Mouse (Mus musculus): ENCODE data around the gene 4931428F04Rik. TPM values are rescaled to one million over a fixed set of nuclear protein-coding genes. Genes with fewer than 3 reads are reported as not detected.
A peak's percentile ranks its signal among the peaks of the same experiment; 100 is the strongest.

The 4931428F04Rik gene
- total RNA-seq (2021) = under 1 TPM; 0.70 to 0.97 TPM

DNA sequence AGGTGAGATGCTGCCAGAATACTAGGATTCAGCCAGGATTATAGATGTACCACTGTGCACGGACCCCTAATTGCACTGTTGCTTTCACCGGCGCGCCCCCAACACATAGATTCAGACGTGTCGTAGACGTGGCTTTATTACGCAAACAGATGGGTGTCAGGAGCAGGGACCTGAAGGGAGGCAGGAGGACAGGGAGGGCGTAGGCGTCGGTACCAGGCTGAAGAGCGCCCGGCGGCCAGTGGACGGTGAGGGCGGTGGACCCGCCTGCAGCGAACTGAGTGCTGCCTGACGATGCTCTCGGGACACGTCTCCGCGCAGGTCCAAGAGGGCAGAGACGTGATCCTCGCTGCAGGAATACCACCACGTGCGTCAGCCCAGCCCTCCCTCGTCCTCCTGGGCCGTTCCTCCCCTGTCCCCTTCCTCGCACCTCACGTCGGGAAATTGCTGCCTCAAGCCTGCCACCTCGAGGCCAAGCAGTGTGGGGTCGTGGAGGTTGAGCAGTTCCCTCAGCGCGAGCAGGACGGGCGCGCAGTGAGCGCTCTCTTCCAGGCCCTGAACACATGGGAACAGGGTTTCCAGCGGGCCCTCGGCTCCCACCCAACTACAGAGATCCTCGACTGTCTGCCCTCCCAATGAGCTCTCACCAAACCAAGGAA, at the start of gene 4931428F04Rik:
Gene 4931428F04Rik, minus strand, starts transcription at position 60 of the 656 bp plus-strand sequence.
- no peak for DNase-seq
- intact Hi-C loops (cut with DNase I) = loop anchor here (2.0 kb wide), 1 partner anchor 25 kb away; the partner anchor contains the start of genes Fbxl8 and Tradd

DNA sequence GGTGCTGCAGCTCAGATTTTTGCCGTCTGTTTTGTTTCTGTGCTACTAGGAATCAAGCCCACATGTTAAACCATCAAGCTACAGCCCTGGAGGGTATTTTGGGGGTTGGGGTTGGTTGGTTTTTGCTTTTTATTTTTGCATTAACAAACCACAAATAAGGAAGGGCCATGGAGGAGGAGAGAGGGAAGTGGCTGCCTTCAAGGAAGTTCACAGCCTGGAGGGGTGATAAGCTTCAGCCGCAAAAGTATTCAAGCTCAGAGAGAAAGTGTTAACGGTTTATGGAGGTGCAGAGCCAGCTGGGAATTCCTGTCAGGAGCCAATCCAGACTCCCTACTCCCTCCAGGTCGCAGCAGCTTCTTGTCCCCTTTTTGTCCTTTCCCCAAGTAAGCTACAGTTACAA, 49.3 kb upstream of the 4931428F04Rik start:
- intact Hi-C loops (cut with DNase I) = no loop called here
- no peak for DNase-seq

DNA sequence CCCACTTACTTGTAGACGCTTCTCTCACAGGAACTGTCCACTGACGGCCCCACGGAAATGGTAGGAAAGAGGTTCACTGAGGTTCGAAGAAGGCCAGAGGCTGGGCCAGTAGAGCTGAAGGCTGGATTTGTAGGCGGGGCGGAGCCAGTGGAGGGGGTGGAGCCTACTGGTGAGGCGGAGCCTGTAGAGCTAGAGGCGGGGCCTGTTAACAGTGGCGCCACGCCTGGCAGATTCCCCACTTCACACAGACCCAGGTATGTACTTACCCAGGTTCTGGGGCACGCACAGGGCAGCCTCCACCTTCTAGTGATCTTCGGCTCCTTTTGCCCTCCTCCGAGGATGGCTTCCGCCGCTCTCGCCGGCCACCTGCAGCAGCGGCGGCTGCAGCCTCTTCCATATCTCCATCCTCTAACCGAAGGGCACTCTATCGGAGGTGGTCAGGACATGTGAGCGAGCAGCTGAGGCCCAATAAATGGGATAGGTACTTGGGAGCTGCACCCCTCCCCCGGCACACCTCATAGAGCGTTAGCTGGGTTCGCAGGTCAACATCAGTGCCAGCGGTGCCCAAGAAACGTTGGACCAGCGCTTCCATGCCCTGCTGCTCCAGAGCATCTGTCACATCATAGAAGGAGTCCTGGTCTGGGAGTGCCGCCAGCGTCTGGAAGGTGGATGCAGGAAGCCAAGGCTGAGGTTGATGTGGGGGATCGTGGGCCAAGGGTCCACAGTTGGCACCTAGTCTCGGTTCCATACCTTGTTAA, 46.9 kb upstream of the 4931428F04Rik start:
- intact Hi-C loops (cut with DNase I) = no loop called here
- no peak for DNase-seq

DNA sequence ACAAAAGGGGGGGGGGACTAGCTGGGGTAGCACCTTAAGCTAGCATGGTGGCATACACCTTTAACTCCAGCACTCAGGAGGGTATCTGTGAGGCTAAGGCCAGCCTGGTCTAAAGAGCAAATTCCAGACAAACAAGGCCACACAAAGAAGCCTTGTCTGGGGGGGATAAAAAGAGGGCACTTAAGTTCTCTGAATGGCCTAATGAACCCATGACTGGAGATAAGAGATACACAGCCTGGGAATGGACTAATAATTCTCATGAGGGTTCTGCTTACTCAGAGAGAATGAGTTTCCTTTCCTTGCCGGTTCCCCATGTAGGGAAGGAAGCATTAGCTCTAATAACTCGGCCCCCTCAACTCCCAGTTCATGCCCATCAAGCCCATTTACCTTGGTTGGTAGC, 42.9 kb upstream of the 4931428F04Rik start:
- DNase-seq = no peak
- intact Hi-C loops (cut with DNase I) = no loop called here

DNA sequence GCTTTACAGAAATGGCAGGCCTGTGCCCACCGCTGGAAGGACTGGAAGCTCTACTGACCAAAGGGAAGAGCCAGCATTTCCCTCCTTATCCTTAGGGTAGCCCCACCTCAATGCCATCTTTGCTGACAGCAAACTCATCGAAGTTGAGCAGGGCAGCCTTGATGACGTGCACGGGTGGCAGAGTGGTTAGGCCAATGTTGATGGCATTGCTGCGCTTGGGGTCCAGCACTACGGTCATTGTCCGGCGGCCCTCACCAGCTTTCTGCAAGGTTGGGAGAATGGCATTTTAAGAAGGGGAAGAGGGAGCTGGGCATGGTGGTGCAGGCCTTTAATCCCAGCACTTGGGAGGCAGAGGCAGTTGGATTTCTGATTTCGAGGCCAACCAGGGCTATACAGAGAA, 42.3 kb upstream of the 4931428F04Rik start:
- no peak for DNase-seq
- intact Hi-C loops (cut with DNase I) = no loop called here

DNA sequence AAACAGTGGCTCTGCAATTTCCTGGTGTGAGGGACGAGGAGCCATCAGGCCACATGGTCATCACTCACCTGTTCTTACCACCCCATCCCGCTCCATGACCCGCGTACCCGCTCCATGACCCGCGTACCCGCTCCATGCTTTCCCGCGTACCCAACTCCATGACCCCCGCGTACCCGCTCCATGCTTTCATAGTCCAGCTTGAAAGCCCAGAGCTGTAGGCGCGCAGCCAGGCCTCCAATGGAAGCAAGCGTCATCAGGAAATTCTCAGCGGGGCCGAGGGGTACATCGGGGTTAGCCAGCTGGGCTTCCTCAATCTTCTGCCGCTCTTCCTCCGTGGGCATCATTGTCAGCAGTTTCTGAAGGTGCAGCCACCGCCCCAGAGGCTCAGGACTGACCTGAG, 41.8 kb upstream of the 4931428F04Rik start:
- no peak for DNase-seq
- intact Hi-C loops (cut with DNase I) = no loop called here

DNA sequence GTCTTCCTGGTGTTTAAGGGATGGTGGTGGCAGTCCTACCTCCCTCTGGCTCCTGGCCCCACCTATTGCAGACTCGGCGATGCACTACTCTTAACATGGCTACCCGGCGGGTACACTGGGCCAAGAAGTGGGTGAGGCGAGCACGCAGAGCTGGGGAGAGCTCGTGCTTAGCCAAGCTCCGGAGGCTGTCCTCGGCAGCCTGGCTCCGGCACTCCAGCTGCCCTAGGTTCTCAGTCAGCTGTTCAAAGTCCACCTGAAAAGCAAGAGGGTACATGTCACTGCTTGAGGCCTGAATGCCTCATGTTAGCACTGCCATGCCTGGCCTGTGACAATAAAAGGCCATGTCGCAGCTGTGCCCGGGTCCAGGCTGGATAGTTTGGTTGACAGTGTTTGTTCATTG, 40.7 kb upstream of the 4931428F04Rik start:
- DNase-seq = no peak
- intact Hi-C loops (cut with DNase I) = no loop called here

DNA sequence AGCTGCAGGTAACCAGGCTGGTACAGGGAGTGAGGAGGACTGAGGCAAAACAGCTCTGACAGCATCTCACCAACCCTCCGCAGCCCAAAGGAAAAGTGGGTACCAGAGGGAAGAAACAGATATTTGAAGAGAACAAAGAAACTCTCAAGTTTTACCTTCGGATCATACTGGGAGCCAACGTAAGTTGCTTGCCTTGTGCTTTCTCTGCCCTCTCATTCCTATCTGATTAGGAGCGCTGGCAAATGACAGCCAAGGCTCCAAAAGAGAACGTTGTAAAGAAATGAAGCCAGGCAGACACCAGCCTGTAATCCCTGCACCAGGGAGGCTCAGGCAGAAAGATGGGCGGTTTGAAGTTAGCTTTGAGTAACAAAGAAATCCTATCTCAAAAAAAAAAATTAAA, 37.3 kb upstream of the 4931428F04Rik start:
- intact Hi-C loops (cut with DNase I) = loop anchor here (1.0 to 2.0 kb wide), 3 partner anchors 13 to 29 kb away; partner anchors contain the start of gene Fhod1
- no peak for DNase-seq

DNA sequence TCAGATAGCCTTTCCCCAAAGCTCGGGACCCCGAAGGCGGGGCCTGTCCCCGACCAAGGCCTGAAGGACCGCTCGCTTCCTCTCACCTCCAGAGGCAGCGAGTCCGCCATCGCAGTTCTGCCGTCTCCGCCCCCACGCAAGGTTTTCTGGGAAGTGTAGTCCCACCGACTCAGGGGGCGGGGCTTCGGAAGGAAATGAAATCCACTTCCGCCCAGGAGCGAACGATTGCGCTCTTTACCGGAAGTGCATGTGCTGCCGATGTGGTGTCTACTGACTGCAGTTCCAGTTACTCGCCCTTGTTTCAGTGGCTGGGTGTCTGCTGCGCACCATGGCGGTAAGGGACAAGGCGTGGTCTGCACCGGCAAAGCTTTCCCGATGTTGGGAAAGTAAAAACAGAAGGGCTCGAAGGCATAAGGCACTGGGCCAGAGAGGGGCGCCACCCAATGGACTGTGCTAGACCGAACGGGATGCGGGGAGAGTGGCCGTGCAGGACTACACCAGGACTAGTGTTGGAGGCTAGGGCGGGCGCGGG, 36.5 kb upstream of the 4931428F04Rik start, which contains the start of the genes Lrrc29 and Tmem208:
Gene Lrrc29, minus strand, starts transcription at position 138 of the 532 bp plus-strand sequence.
Gene Tmem208, plus strand, starts transcription at position 214 of the 532 bp plus-strand sequence.
- intact Hi-C loops (cut with DNase I) = loop anchor here (1.0 to 2.0 kb wide), 2 partner anchors 21 to 28 kb away; partner anchors contain the start of gene Fhod1
- peak; percentile 96 to 97 for DNase-seq

DNA sequence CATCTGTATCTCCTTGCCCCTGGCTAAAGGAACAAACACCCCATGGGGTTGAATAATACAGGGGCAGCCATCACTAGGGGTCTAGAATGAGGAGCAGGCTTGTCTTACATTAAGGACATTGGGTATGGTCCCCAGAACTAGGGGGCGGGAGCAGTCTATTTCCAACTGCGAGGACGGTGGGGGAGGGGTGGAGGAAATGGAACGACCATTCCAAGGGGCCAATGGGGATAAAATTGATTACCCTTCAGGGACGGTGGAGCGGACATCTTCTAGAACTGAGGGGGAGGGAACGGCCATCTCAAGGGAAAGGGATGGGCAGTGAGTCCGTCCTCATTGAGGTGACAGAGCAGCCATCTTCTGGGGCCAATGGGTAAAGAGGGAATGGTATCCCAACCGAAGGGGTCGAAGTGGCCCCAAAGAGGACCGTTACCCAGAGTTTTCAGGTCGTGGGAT, 36.0 kb upstream of the 4931428F04Rik start:
- intact Hi-C loops (cut with DNase I) = loop anchor here (1.0 to 2.0 kb wide), 3 partner anchors 21 to 27 kb away; partner anchors contain the start of genes Elmo3 and Fhod1
- no peak for DNase-seq

DNA sequence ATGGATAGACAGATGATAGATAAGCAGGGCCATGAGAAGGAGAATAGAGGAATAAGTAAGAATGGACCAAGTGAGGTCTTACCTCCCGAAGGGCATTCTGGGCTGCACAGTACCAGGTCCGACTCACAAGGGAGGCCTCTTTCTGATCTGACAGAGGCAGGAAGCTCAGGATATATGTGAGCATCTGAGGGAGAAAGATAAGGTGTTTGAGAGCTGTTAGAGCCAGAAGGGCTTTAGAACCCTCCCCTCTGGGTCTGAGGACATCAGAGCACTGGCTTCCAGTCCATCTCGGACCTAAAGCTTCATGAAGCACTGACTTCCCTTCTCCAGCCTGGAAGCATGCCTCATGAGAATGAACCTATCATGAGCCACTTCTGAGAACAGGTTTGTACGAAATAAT, 33.5 kb upstream of the 4931428F04Rik start:
- DNase-seq = no peak

DNA sequence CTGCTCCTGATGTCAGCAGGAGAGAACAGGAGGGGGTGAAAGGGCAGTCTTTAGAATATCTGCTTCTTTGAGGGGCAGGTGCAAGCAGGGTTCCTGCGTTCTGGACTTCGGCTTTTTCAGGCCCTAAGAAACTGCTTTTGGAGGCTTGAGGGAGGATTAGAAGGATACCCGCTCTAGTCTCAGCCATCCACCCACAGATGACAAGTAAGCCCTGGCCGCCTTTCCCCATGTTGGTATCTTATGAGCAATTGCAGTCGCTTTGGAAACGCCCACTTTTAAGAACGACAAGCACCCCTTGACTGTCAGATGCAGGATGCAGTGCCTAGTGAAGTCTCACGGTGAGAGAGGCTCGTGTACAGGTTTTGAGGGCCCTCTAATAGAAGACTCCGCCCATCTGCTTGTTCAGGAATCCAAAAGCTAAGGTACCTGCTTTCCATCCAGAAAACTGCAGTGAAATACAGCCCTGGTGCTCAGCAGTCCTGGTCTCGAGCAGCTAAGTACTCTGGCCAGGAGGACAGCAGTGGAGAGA, 29.1 kb upstream of the 4931428F04Rik start:
- DNase-seq = no peak
- intact Hi-C loops (cut with DNase I) = no loop called here

More for the DNA sequence above, 33.5 kb upstream of the 4931428F04Rik start:
- intact Hi-C loops (cut with DNase I) = no loop called here

DNA sequence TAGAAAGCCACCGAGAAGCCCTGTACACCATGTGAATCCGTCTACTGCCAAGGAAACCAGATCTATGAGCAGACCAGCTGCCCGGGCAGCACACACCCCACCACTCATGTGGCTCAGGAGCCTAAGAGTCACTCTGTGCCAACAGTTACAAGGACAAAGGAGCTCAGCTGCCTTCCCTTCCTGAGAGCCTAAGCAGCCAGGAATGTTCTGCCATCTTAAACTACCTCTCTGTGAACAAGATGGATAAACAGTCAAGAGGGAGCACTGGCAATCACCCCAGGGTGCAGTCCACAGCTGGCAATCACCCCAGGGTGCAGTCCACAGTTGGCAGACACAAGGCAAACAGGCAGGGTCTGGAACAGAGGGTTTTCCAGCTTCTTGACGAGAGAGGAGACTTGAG, 28.3 kb upstream of the 4931428F04Rik start:
- intact Hi-C loops (cut with DNase I) = no loop called here
- no peak for DNase-seq

DNA sequence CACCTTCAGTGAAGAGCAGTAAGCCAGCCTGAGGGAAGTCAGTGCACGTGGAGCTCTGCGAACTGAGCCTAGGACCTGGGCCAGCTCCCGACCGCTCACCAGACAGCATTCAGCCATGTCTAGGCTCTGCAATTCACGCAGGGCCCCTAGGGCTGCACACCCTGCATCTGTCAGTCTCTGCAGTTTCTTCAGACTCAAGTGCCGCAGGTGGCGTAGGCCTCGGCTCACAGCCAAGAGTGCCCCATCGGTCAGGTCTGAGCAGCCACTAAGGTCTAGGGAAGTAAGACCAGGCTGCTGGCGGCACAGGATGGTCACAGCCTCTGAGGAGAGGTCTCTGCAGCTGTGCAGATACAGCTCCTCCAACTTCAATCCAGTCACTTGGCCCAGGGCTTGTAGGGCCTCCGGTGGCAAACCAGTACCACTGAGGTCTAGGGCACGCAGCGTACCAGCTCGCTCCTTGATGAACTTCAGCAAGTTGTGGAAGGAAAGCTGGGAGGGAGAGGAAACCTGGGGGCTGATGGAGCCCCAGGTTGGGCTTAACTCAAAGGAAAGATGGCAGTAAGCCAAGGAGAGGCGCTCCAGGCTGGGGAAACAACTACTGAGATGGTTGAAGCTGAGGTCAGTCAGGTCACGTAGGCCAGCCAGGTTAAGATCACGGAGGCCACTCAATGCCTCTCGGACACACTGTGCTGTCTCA, 25.6 kb upstream of the 4931428F04Rik start:
- intact Hi-C loops (cut with DNase I) = no loop called here
- no peak for DNase-seq

DNA sequence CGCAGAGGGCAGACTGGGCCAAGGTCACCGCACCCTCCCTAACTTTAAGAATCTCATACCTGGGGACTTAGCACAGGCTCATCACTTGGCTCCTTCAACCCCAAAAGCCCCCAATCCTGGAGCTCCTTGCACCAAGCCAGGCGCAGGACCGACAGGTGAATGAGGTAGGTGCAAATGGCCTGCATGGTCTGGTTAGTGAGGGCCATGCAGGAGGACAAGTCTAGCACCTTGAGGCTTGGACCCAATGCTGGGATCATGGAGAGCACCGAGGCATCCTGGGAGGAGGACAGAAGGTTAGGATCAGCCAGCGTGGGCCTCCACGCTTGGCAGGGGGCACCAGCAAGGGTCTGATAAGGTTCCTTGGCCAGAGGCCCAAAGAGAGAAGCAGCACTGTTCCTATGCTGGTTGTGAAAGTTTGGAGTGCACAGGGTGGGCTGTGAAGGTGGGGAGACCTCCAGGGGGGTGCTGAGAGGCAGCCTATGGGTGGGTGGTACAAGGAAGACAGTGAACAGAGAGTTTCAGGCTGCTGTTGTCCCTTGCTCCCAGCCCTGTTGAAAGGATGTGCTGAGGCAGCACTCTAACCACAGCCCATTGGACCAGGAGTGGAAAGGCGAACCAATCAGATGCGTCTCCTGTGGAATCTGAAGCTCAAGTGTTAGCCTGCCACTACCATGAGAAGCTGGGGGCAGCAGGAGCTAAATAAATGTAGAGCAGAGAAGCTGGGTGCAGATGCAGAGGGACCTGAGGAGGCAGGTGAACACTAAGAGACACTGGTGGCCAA, 24.1 kb upstream of the 4931428F04Rik start:
- no peak for DNase-seq

DNA sequence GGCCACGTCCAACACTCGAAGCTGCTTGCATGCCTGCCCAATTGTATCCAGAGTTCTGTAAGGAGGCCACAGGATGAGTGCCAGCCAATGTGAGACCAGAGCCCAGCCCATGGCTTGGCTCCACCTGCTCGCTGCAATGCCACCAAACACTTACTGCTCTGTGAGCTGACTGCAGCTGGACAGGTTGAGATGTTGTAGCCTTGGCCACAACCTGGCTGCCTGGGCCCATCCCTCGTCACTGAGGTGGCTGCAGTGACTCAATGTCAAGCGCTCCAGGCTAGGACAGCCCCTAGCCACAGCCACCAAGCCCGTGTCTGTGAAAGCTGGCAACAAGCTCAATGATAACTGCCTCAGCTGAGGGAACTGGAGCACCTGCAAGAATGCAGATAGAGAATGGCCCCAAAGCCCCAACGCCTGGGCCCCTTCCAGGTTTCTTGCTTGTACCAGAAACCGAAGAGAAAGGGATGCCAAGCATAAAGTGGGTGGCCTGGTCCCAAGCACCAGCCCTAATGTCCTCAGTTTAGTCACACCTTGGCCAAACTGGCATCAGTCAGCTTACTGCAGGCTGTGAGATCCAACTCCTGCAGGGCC, 23.3 kb upstream of the 4931428F04Rik start:
- no peak for DNase-seq
- intact Hi-C loops (cut with DNase I) = no loop called here

More for the DNA sequence above, 24.1 kb upstream of the 4931428F04Rik start:
- intact Hi-C loops (cut with DNase I) = no loop called here

DNA sequence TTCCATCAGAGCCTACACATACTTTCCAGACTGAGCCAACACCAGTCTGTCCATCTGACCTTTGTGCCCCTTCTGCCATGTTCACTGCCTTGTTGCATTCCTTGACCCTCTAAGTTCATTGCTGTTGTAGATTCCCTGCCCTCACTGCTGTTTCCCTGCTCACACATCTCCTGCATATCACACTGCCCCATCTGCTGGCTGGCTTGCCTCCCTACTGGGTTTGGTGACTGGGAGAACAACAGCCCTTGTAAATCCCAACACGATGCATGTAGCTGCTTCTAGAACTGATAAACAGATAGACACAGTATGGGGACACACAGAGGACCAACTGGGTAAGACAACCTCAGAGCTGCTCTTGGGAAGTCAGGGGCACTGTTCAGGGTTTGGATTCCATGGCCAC, 22.1 kb upstream of the 4931428F04Rik start:
- no peak for DNase-seq
- intact Hi-C loops (cut with DNase I) = no loop called here

DNA sequence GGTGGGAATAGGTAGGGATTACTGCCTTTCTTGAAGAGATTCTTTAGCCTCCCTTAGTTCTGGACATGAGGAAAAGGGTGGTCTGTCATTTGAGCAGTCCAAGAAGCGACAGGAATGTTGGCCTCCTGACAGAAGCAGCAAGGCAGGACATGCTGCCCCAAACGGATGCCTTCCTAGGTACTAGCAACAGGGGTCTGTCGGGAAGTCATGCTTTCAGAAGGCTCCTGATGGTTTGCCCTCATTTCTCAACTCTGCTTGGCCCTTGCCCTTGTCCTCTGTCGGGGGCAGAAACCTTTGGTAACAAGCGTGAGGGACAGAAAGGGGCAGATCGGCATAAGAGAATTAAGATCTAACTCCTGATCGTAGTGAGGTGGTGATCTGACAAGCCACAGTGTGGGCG, 20.5 kb upstream of the 4931428F04Rik start:
- intact Hi-C loops (cut with DNase I) = no loop called here
- DNase-seq = no peak

DNA sequence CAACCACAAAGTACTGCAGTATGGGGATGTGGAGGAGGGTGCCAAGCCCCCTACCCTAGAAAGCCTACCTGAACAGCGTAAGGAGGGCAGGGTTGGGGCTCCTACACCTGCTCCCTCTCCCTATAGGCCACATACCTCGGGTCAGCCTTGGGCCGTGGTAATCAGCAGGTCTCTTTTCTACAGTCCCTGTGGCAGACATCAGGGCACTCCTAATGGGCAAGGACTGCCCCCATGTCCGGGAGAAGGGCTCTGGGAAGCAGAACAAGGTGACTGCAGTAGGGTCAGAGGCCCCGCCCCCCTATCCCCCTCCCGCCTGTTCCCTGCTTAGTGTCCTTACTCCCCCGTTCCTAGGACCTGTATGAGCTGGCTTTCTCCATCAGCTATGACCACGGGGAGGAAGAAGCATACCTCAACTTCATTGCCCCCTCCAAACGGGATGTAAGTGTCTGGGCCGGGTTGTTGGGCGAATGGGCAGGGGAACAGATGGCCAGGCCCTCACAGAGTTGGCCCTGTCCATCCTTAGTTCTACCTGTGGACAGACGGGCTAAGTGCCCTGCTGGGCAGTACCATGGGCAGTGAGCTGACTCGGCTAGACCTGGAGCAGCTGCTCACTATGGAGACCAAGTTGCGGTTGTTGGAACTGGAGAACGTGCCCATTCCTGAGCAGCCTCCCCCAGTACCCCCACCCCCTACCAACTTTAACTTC, 19.6 kb upstream of the 4931428F04Rik start:
- DNase-seq = no peak
- intact Hi-C loops (cut with DNase I) = no loop called here

Data from heart, postnatal 36 days (tissue).